ENCODE assay signal across 30 mouse cellular contexts in genomic region chr6:58632419-58632818, GRCm38 (mm10).
"Had no signal": no experiment of that assay in that cellular context is flagged by ENCODE, and none has a peak within 500 bp of the region (broad histone marks: within the 10 kb centered on the region; RNA-seq: fewer than 3 reads in every experiment).

No protein-coding gene starts in this region.

- ATAC-seq: liver, embryonic 12.5 days; liver, postnatal 0 days; lung, postnatal 0 days; midbrain, embryonic 13.5 days; midbrain, embryonic 16.5 days had no signal

- H3K4me2 ChIP-seq: limb, embryonic 12.5 days; limb, embryonic 13.5 days; limb, embryonic 15.5 days; liver, embryonic 11.5 days; liver, embryonic 12.5 days; liver, embryonic 13.5 days; liver, embryonic 15.5 days; lung, embryonic 14.5 days; lung, embryonic 15.5 days; midbrain, embryonic 11.5 days; midbrain, embryonic 13.5 days; neural tube, embryonic 12.5 days had no signal

- H3K9me3 ChIP-seq: limb, embryonic 10.5 days; limb, embryonic 12.5 days; limb, embryonic 13.5 days; limb, embryonic 15.5 days; liver, embryonic 12.5 days; liver, embryonic 13.5 days; liver, embryonic 15.5 days; lung, embryonic 15.5 days; megakaryocyte, embryonic 14.5 days; midbrain, embryonic 10.5 days; midbrain, embryonic 13.5 days; neural tube, embryonic 12.5 days had no signal

- DNase-seq: left cerebral cortex, postnatal 4 days; liver; liver, embryonic 13.5 days; liver, postnatal 0 days; lung, adult 18-20 months; lung, adult 2 months; lung, embryonic 14.5 days; lung, postnatal 10 days; lung, postnatal 14 days; lung, postnatal 36 days; lung, postnatal 4 days; midbrain, embryonic 14.5 days had no signal

- H3K27ac ChIP-seq: limb, embryonic 10.5 days; limb, embryonic 12.5 days; limb, embryonic 13.5 days; limb, embryonic 15.5 days; liver, embryonic 12.5 days; liver, embryonic 13.5 days; liver, embryonic 14.5 days; liver, embryonic 15.5 days; lung, embryonic 15.5 days; macrophage; midbrain, embryonic 10.5 days; midbrain, embryonic 13.5 days; neural tube, embryonic 12.5 days had no signal

- H3K4me3 ChIP-seq: limb, embryonic 10.5 days; limb, embryonic 12.5 days; limb, embryonic 13.5 days; limb, embryonic 15.5 days; liver, embryonic 12.5 days; liver, embryonic 13.5 days; liver, embryonic 15.5 days; lung, embryonic 15.5 days; megakaryocyte, embryonic 14.5 days; midbrain, embryonic 10.5 days; midbrain, embryonic 13.5 days; myocyte; neural tube, embryonic 12.5 days had no signal

- H3K9ac ChIP-seq: limb, embryonic 12.5 days; limb, embryonic 13.5 days; limb, embryonic 15.5 days; liver, embryonic 12.5 days; liver, embryonic 13.5 days; liver, embryonic 14.5 days; liver, embryonic 15.5 days; liver, postnatal 0 days; lung, embryonic 14.5 days; lung, embryonic 15.5 days; midbrain, embryonic 13.5 days; neural tube, embryonic 12.5 days had no signal

- H3K36me3 ChIP-seq: limb, embryonic 10.5 days; limb, embryonic 12.5 days; limb, embryonic 13.5 days; limb, embryonic 15.5 days; liver, embryonic 12.5 days; liver, embryonic 13.5 days; liver, embryonic 15.5 days; lung, embryonic 15.5 days; midbrain, embryonic 10.5 days; midbrain, embryonic 13.5 days; neural tube, embryonic 12.5 days had no signal

- H3K4me1 ChIP-seq: limb, embryonic 10.5 days; limb, embryonic 12.5 days; limb, embryonic 13.5 days; limb, embryonic 15.5 days; lung, embryonic 15.5 days; megakaryocyte, embryonic 14.5 days had no signal

- H3K27me3 ChIP-seq: limb, embryonic 12.5 days; limb, embryonic 13.5 days; limb, embryonic 15.5 days; liver, embryonic 12.5 days; liver, embryonic 13.5 days; liver, embryonic 15.5 days; lung, embryonic 15.5 days; megakaryocyte, embryonic 14.5 days; midbrain, embryonic 13.5 days; neural tube, embryonic 12.5 days had no signal
